Mouse (Mus musculus) heart, adult 11 months (tissue): ENCODE measurements around the gene Tceal8.

ENCODE experiments used
- DNase-seq: peaks from one replicate; pipeline ENCODE4 v3.0.0; 2022

The Tceal8 gene

DNA sequence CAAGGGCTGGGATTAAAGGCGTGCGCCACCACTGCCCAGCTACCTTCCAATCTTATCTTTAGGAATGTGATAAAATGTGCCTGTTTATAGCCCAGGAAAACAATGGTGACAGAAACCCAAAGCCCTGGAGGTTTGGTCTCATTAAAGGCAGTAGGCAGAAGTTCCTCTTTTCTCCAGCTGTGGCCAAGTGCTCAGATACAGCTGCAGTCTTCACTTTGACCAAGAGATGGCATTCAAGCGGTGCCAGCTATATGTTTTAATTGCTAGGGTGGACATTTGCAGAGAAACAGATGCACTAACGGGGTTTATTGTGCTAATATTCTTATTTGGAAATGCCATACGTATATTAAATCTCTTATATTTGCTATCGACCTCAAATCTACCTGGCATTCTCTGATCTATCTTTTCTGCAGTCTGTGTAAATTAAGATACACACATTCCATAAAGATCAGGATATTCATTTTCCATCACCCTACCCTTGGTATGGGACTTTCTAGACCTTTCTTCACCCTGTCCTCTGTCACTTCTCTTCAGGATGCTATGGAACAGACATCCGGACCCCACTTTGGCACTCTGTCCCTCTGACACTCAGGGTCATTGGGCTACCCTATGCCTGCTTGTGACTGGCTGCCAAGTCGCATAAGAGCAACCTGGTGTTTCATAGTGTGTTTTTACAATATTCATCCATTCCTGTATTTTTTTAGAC, 45.0 kb downstream of the Tceal8 start:
- DNase-seq = no peak
